Mouse (Mus musculus): ENCODE data around the gene Atp6v0b.

GRCm38 (mm10) chr4:117884146-117884545, 3.0 kb downstream of the Atp6v0b start:
- TF ChIP-seq CTCF (IDR thresholded peaks at IDR 0.05; ENCODE audit: borderline replicate concordance, insufficient read depth, low read length) (no peak), POLR2A (IDR thresholded peaks at IDR 0.05; ENCODE audit: low read depth, low read length) (no peak)

Measured in embryonic fibroblast, embryonic 13.5 days (primary cell).